Mouse (Mus musculus): ENCODE measurements around the gene Olfr498. TPM values are rescaled to one million over a fixed set of nuclear protein-coding genes. Genes with fewer than 3 reads are reported as not detected.

Olfr498 gene
- total RNA-seq (2023; ENCODE audit: inconsistent age) = not detected in 4 replicates

DNA sequence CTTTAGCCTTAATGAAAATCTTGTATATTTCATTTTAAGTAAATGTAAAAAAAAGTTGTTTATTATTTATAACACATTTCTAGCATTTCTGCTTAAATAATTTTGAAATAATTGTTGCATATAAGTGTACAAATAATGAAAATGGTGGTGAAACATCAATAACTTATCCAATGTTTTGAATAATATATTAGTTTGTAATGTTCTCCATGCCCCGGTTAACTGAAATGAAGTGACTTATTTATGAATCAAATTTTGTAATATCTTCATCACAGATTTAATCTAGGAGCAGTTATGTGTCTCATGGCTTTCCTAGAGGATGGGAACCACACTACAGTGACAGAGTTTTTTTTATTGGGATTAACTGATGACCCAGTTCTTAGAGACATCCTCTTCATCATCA is at the start of gene Olfr498:
Gene Olfr498 (plus strand): TSS at position 301 of the 400 bp plus-strand sequence.

DNA sequence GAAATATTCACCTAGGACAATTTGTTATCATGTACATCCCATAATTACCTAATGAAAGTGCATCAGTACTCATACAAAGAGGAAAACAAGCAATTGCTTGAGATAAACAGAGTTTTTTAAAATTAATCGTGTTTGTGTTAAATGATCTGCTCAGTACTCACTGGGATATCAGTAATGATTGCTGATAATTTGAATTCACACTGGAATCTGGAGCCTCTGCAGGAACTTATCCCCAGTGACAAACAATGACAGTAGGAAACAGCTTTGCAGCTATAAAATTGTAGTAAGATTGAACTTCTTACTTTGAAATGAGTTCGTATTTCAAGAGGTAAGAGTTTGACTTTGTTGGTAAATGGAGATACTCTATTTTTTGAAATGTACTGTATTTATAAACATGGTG is 45.0 kb upstream of the Olfr498 start, which contains the start of gene Olfr497:
Gene Olfr497 (plus strand): TSS at position 301 of the 400 bp plus-strand sequence.

Other genes with a start within 250 kb of the Olfr498 start
- gene Olfr488, start 207.0 kb upstream of the Olfr498 start, total RNA-seq (2023; ENCODE audit: inconsistent age) = not detected in 4 replicates
- gene Olfr490, start 176.4 kb upstream of the Olfr498 start, total RNA-seq (2023; ENCODE audit: inconsistent age) = not detected in 4 replicates
- gene Olfr491, start 151.9 kb upstream of the Olfr498 start, total RNA-seq (2023; ENCODE audit: inconsistent age) = not detected in 4 replicates
- not detected in 4 replicates for gene Olfr492, start 141.7 kb upstream of the Olfr498 start, total RNA-seq (2023; ENCODE audit: inconsistent age)
- not detected in 4 replicates for gene Olfr493, start 118.3 kb upstream of the Olfr498 start, total RNA-seq (2023; ENCODE audit: inconsistent age)
- not detected in 4 replicates for gene Olfr494, start 100.0 kb upstream of the Olfr498 start, total RNA-seq (2023; ENCODE audit: inconsistent age)
- gene Olfr495, start 72.2 kb upstream of the Olfr498 start, total RNA-seq (2023; ENCODE audit: inconsistent age) = not detected in 4 replicates
- not detected in 4 replicates for gene Olfr497, start 44.9 kb upstream of the Olfr498 start, total RNA-seq (2023; ENCODE audit: inconsistent age)
- not detected in 4 replicates for gene Olfr502, start 59.7 kb downstream of the Olfr498 start, total RNA-seq (2023; ENCODE audit: inconsistent age)
- gene Olfr503, start 79.2 kb downstream of the Olfr498 start, total RNA-seq (2023; ENCODE audit: inconsistent age) = not detected in 4 replicates
- not detected in 4 replicates for gene Olfr504, start 100.5 kb downstream of the Olfr498 start, total RNA-seq (2023; ENCODE audit: inconsistent age)
- not detected in 4 replicates for gene Olfr506, start 145.5 kb downstream of the Olfr498 start, total RNA-seq (2023; ENCODE audit: inconsistent age)
- gene Olfr507, start 156.5 kb downstream of the Olfr498 start, total RNA-seq (2023; ENCODE audit: inconsistent age) = not detected in 4 replicates
- not detected in 4 replicates for gene Olfr508, start 164.7 kb downstream of the Olfr498 start, total RNA-seq (2023; ENCODE audit: inconsistent age)
- not detected in 4 replicates for gene Olfr509, start 186.6 kb downstream of the Olfr498 start, total RNA-seq (2023; ENCODE audit: inconsistent age)
- not detected in 4 replicates for gene Olfr510, start 201.1 kb downstream of the Olfr498 start, total RNA-seq (2023; ENCODE audit: inconsistent age)
- not detected in 4 replicates for gene Olfr512, start 248.0 kb downstream of the Olfr498 start, total RNA-seq (2023; ENCODE audit: inconsistent age)

Data from B cell, adult (primary cell).